Mouse (Mus musculus): ENCODE measurements around the gene Kdm6b. TPM values are rescaled to one million over a fixed set of nuclear protein-coding genes. Genes with fewer than 3 reads are reported as not detected.
A peak's percentile ranks its signal among the peaks of the same experiment; 100 is the strongest.
"Not testable (repeated sequence)": the region's sequence is repeated elsewhere in the genome, so short reads cannot be mapped to it uniquely, and the experiment has no call there.

The Kdm6b gene
- polyA plus RNA-seq, 1 experiment from 2014 or later = 36.1 TPM

DNA sequence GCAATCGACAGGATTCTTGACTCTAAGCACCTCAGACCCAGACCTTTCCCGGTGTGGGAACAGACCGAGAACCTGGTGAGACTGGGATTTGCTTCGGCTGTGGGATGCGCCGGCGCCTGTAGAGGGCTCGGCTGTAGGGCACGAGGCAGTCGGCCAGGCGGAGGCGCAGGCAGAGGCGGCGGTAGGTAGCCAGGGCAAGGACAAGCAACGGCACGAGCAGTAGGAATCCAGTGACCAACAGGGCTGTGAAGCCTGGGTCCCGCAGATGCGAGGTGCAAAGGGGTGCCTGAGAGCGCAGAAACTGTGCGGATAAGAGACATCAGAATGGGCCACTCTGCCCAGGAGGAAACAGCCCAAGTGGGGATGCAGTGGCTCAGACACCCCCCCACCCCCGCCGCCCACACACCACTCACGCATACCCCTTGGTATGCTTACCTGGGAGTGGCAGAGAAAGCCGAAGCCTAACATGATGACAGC lies 15.9 kb downstream of the Kdm6b start:
- Histone ChIP-seq H3K4me1 (ENCODE audit: control insufficient read depth, insufficient read depth, low read length) (peaks cover 35% of the 10 kb centered on the region; the same call in 1 of the 2 replicates), H3K27me3 (ENCODE audit: control insufficient read depth, insufficient read depth, low read length) (no peaks in the 10 kb centered on the region; the same call in 1 of the 2 replicates), H3K27ac (ENCODE audit: low read depth, low read length) (peak overlapping the region; percentile 7), H3K9me3 (ENCODE audit: control insufficient read depth, low read length) (no peaks in the 10 kb centered on the region), H3K36me3 (ENCODE audit: control insufficient read depth, insufficient read depth, low read length) (peaks cover 32% of the 10 kb centered on the region), H3K4me3 (ENCODE audit: low read length) (peak overlapping the region; percentile 72), H3K4me2 (replicated peaks; ENCODE audit: low read depth, low read length) (peak overlapping the region; percentile 79), H3K9ac (ENCODE audit: low read depth, low read length) (peak overlapping the region; percentile 85)
- 14% methylated on average over 24 of the region's 24 CpGs for WGBS
- no peak for ATAC-seq (ENCODE audit: low FRiP score, low TSS enrichment)

DNA sequence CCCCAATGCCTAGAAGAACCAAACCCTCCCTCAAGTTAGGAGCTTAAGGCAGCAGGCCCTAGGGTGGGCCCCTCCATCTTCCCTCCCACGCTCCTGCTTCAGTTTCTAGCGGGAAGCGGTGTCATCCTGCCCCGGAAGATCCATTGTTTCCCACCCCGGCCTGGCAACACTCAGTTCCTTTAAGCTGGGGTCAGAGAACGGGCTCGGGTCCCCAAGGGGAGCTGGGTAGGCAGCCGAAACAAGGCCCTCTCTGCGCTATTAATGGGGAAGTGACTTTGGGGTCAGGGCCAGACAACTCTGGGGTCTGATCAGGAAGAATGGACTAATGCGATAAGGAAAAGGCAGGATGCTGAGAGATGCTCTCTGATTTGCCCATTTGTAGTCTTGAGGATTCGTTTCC lies 16.7 kb downstream of the Kdm6b start:
- no peak for ATAC-seq (ENCODE audit: low FRiP score, low TSS enrichment)
- Histone ChIP-seq H3K27ac (ENCODE audit: low read depth, low read length) (peak overlapping the region; percentile 96; the same call in 1 of the 2 replicates), H3K27me3 (ENCODE audit: control insufficient read depth, insufficient read depth, low read length) (no peaks in the 10 kb centered on the region; the same call in 1 of the 2 replicates), H3K4me2 (replicated peaks; ENCODE audit: low read depth, low read length) (peak overlapping the region; percentile 79), H3K36me3 (ENCODE audit: control insufficient read depth, insufficient read depth, low read length) (peaks cover 28% of the 10 kb centered on the region), H3K4me1 (ENCODE audit: control insufficient read depth, insufficient read depth, low read length) (peaks cover 35% of the 10 kb centered on the region; the same call in 1 of the 2 replicates), H3K9me3 (ENCODE audit: control insufficient read depth, low read length) (no peaks in the 10 kb centered on the region), H3K9ac (ENCODE audit: low read depth, low read length) (peak overlapping the region; percentile 85), H3K4me3 (ENCODE audit: low read length) (peak overlapping the region; percentile 72)
- WGBS = 28% methylated on average over 11 of the region's 11 CpGs

- H3K4me1 ChIP-seq (ENCODE audit: control insufficient read depth, insufficient read depth, low read length) = peaks cover 35% of the 10 kb centered on the region; the same call in 1 of the 2 replicates
- H3K36me3 ChIP-seq (ENCODE audit: control insufficient read depth, insufficient read depth, low read length) = peaks cover 19% of the 10 kb centered on the region
- no peaks in the 10 kb centered on the region for H3K9me3 ChIP-seq (ENCODE audit: control insufficient read depth, low read length)
- H3K27ac ChIP-seq (ENCODE audit: low read depth, low read length) = peak overlapping the region; percentile 96
- H3K4me3 ChIP-seq (ENCODE audit: low read length) = peak overlapping the region; percentile 72
- no peaks in the 10 kb centered on the region; the same call in 1 of the 2 replicates for H3K27me3 ChIP-seq (ENCODE audit: control insufficient read depth, insufficient read depth, low read length)
- peak overlapping the region; percentile 85 for H3K9ac ChIP-seq (ENCODE audit: low read depth, low read length)
- peak; percentile 83 for ATAC-seq (ENCODE audit: low FRiP score, low TSS enrichment)
- peak overlapping the region; percentile 79 for H3K4me2 ChIP-seq (replicated peaks; ENCODE audit: low read depth, low read length)
- under 1% methylated on average over 48 of the region's 48 CpGs for WGBS
Observed at GRCm38 (mm10) chr11:69395634-69396373, 17.7 kb downstream of the Kdm6b start.

DNA sequence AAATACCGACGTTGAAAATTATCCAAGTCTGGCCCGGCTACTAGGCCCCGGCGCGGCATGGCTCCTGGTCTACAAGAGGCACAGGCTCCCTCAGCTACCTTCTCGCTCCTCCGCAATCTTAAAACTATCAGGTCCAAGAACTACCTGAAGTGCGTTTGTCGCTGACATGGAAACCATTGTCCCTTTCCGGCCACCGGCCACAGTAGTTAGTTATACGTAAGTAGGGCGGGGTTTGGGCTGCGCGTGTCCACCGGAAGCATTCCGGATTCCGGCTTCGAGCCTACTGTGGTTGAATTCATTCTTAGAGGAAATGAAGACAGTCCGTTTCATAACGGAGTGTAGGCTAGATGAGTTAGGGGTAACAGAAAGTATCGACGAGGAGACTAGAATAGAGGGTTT lies 18.2 kb downstream of the Kdm6b start, which contains the start of the genes Naa38 and Cyb5d1:
TSS of gene Naa38 (plus strand) at position 253 of the 399 bp plus-strand sequence.
TSS of gene Cyb5d1 (minus strand) at position 397 of the 399 bp plus-strand sequence.
- not testable (repeated sequence) for H3K27me3 ChIP-seq (ENCODE audit: control insufficient read depth, insufficient read depth, low read length); H3K9me3 ChIP-seq (ENCODE audit: control insufficient read depth, low read length)
- peak; percentile 58 for ATAC-seq (ENCODE audit: low FRiP score, low TSS enrichment)
- WGBS = under 1% methylated on average over 20 of the region's 24 CpGs
- peaks cover 35% of the 10 kb centered on the region; the same call in 1 of the 2 replicates for H3K4me1 ChIP-seq (ENCODE audit: control insufficient read depth, insufficient read depth, low read length)
- peak within 1 kb of the TSS; percentile 72 for H3K4me3 ChIP-seq (ENCODE audit: low read length)
- peaks cover 13% of the 10 kb centered on the region for H3K36me3 ChIP-seq (ENCODE audit: control insufficient read depth, insufficient read depth, low read length)
- H3K27ac ChIP-seq (ENCODE audit: low read depth, low read length) = peak within 1 kb of the TSS; percentile 96
- peak within 1 kb of the TSS; percentile 85 for H3K9ac ChIP-seq (ENCODE audit: low read depth, low read length)
- H3K4me2 ChIP-seq (replicated peaks; ENCODE audit: low read depth, low read length) = peak within 1 kb of the TSS; percentile 79

- Histone ChIP-seq H3K4me2 (replicated peaks; ENCODE audit: low read depth, low read length) (peak overlapping the region; percentile 79), H3K4me1 (ENCODE audit: control insufficient read depth, insufficient read depth, low read length) (peaks cover 37% of the 10 kb centered on the region; the same call in 1 of the 2 replicates), H3K9ac (ENCODE audit: low read depth, low read length) (peak overlapping the region; percentile 85), H3K4me3 (ENCODE audit: low read length) (peak overlapping the region; percentile 72)
- not testable (repeated sequence) for H3K27me3 ChIP-seq (ENCODE audit: control insufficient read depth, insufficient read depth, low read length); ATAC-seq (ENCODE audit: low FRiP score, low TSS enrichment); H3K27ac ChIP-seq (ENCODE audit: low read depth, low read length); H3K36me3 ChIP-seq (ENCODE audit: control insufficient read depth, insufficient read depth, low read length); H3K9me3 ChIP-seq (ENCODE audit: control insufficient read depth, low read length)
- WGBS = under 1% methylated on average over 31 of the region's 31 CpGs
Observed at GRCm38 (mm10) chr11:69394591-69395167, 18.8 kb downstream of the Kdm6b start.

DNA sequence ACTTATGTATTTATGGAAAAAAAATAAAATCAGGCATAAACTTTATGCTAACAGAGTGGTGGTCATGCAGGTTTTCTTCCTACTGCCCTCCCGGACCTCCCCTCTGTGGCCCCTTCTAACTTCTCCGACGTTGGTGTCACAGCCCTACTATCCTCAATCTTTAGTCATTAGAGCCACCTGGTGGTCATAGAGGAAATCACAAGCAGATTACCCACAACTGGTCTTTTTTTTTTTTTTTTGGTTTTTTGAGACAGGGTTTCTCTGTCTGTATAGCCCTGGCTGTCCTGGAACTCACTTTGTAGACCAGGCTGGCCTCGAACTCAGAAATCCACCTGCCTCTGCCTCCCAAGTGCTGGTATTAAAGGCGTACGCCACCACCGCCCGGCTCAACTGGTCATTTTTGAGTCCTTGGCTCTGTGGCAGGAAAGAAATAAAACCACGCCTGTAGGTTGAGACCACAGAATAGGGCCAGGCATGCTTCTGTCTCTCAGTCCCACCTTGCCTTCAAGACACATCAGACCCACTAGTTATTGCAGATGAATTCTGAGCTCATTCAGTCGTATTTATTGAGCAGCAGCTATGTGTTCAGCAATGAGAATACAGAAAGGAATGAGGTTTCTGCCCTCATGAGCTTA lies 23.0 kb downstream of the Kdm6b start:
- WGBS = 51% methylated on average over 10 of the region's 10 CpGs
- ATAC-seq (ENCODE audit: low FRiP score, low TSS enrichment) = 0 out of 2 replicates have a peak, but pooled peaks have one; percentile 28
- H3K4me1 ChIP-seq (ENCODE audit: control insufficient read depth, insufficient read depth, low read length) = peaks cover 10% of the 10 kb centered on the region; the same call in 1 of the 2 replicates

DNA sequence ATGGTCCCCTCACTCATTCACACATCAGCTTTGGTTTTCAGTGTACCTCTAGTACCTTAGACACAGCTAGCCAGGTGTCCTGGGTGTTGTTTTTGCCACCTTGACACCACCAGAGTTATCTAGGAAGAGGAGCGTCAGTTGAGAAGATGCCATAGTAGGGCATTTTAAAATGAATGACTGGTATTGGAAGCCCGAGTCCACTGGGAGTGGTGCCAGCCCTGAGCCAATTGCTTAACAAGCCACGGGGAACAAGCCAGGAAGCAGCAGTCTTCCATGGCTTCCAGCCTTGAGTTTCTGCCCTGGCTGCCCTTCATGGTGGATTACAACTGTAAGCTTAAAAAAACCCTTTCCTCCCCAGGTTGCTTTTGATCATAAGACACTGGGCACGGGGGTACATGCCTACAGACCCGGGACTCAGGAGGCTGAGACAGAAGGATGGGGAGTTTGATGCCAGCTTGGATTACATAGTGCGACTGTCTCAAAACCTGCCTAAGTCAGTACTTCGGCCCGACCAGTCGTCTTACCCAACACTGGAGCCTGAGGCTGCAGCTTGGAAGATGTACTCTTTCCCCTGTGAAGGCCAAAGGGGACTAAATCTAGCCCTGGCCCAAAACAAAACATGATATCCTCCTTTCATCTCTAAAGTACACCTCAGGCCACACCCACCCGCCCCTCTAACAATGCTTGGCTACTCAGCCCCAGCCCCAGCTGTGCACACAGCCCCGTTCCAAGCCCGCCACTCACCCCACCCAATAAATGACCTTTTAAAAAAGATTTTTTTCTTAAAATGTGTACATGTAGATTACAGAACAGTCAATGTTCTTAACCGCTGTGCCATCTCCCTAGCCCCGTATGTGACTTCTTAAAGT lies 23.7 kb downstream of the Kdm6b start:
- no peak overlapping the region for H3K4me2 ChIP-seq (replicated peaks; ENCODE audit: low read depth, low read length)
- peaks cover 3% of the 10 kb centered on the region; the same call in 1 of the 2 replicates for H3K36me3 ChIP-seq (ENCODE audit: control insufficient read depth, insufficient read depth, low read length)
- H3K9ac ChIP-seq (ENCODE audit: low read depth, low read length) = no peak overlapping the region
- no peaks in the 10 kb centered on the region for H3K27me3 ChIP-seq (ENCODE audit: control insufficient read depth, insufficient read depth, low read length)
- no peak overlapping the region for H3K27ac ChIP-seq (ENCODE audit: low read depth, low read length)
- H3K9me3 ChIP-seq (ENCODE audit: control insufficient read depth, low read length) = no peaks in the 10 kb centered on the region
- ATAC-seq (ENCODE audit: low FRiP score, low TSS enrichment) = 0 out of 2 replicates have a peak, but pooled peaks have one; percentile 29
- no peak overlapping the region for H3K4me3 ChIP-seq (ENCODE audit: low read length)
- WGBS = 58% methylated on average over 14 of the region's 14 CpGs
- H3K4me1 ChIP-seq (ENCODE audit: control insufficient read depth, insufficient read depth, low read length) = peaks cover 10% of the 10 kb centered on the region; the same call in 1 of the 2 replicates

More for the DNA sequence above, 23.0 kb downstream of the Kdm6b start:
- H3K4me2 ChIP-seq (replicated peaks; ENCODE audit: low read depth, low read length) = no peak overlapping the region
- no peak overlapping the region for H3K9ac ChIP-seq (ENCODE audit: low read depth, low read length)
- no peaks in the 10 kb centered on the region for H3K9me3 ChIP-seq (ENCODE audit: control insufficient read depth, low read length)
- no peaks in the 10 kb centered on the region for H3K27me3 ChIP-seq (ENCODE audit: control insufficient read depth, insufficient read depth, low read length)
- H3K4me3 ChIP-seq (ENCODE audit: low read length) = no peak overlapping the region
- H3K36me3 ChIP-seq (ENCODE audit: control insufficient read depth, insufficient read depth, low read length) = peaks cover 3% of the 10 kb centered on the region; the same call in 1 of the 2 replicates
- no peak overlapping the region for H3K27ac ChIP-seq (ENCODE audit: low read depth, low read length)

DNA sequence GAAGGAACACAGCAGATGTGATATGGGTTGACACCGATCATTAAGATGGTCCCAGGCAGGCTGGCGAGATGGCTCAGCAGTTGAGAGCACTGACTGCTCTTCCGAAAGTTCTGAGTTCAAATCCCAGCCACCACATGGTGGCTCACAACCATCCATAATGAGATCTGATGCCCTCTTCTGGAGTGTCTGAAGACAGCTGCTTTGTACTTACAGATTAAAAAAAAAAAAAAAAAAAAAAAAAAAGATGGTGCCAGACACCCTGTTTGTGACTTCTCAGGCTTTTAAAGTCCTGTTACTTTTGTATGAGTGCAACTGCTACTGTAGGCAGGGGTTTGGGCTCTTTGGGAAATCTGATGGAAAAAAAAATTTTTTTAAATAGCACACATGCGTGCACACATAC lies 24.8 kb downstream of the Kdm6b start:
- H3K27me3 ChIP-seq (ENCODE audit: control insufficient read depth, insufficient read depth, low read length) = no peaks in the 10 kb centered on the region
- H3K9ac ChIP-seq (ENCODE audit: low read depth, low read length) = no peak overlapping the region
- peaks cover 3% of the 10 kb centered on the region; the same call in 1 of the 2 replicates for H3K36me3 ChIP-seq (ENCODE audit: control insufficient read depth, insufficient read depth, low read length)
- whole genome bisulfite sequencing = 98% methylated on average over 4 of the region's 4 CpGs
- H3K4me2 ChIP-seq (replicated peaks; ENCODE audit: low read depth, low read length) = no peak overlapping the region
- no peak for ATAC-seq (ENCODE audit: low FRiP score, low TSS enrichment)
- peaks cover 7% of the 10 kb centered on the region; the same call in 1 of the 2 replicates for H3K4me1 ChIP-seq (ENCODE audit: control insufficient read depth, insufficient read depth, low read length)
- H3K9me3 ChIP-seq (ENCODE audit: control insufficient read depth, low read length) = no peaks in the 10 kb centered on the region
- no peak overlapping the region for H3K4me3 ChIP-seq (ENCODE audit: low read length)
- H3K27ac ChIP-seq (ENCODE audit: low read depth, low read length) = no peak overlapping the region
